Mouse (Mus musculus) adrenal gland, postnatal 10 days (tissue): ENCODE results near the gene Tuba3a. TPM values are rescaled to one million over a fixed set of nuclear protein-coding genes. Genes with fewer than 3 reads are reported as not detected.

Experiments
- DNase-seq: peaks from one replicate; pipeline ENCODE4 v3.0.0; 2021; ENCODE audit warnings: mixed read lengths
- total RNA-seq, 2 experiments: library from RNA; stranded (reverse); gene quantifications; 2 replicates each; pipeline ENCODE4 v1.2.3; 2021

Tuba3a gene
- total RNA-seq, 2 experiments from 2014 or later, result not detected

DNA sequence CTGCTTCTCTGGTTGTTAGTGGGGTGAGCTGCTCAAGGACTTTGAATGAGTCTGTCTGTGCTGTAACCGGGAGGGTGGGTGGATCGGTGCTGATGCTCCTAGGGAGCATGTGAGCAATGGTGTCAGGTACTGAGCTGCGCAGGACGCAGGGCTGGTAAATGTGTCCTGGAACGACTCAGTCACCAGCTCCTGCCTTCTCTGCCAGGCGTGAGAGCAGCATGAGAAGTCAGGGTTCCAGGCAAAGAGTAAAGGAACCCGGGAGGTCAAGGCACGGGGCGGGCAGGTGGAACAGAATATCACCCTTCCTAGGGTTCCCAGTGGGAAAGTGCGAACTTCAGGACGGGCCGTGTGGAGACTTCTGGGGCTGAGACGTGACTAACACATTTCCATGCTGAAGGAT lies 19.8 kb downstream of the Tuba3a start:
- DNase-seq, result no peak

- DNase-seq, result no peak
Measured at GRCm38 (mm10) chr6:125265239-125265638, 20.6 kb downstream of the Tuba3a start.

DNA sequence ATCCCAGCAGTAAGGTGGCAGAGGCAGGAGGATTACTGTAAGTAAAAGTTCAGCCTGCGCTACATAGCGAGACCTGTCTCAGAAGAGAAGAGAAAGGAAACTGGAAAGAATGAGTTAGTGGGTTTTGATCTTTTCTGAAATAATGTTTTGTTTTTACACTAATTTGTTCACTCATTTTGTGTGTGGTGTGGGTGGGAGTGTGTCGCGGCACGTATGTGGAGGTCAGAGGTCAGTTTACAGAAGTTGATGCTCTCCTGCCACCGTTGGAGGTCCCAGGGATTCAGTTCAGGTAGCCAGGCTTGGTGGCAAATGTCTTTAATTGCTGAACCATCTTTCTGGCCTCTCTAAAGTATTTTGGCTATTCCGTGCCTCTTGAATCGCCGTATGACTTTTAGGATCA lies 21.6 kb downstream of the Tuba3a start:
- no peak for DNase-seq

DNA sequence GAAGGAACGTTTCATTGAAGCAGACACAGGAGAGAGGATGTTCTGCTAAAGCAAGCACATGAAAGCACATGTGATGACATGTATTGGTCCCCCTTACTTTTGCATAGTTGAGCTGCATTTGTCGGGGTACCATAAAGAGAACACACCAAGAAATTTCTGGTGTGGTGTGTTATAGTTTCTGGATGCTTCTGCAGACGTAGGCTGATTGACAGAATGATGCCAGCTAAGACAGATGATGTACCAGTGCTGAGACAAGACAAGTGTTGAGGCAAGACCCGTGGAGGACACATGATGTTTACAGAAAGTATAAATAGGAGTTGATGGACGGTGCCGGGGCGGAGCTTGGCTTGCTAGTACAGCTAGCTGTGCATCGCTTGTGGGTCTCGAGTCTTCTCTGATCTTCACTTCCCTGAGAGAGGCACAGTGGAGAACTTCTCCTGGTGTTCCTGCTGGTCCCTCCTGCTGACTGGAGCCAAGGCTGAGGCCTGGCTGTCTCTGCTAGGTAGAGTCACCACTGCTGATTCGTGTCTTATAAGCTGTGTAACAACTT lies 25.8 kb downstream of the Tuba3a start:
- DNase-seq, result no peak

DNA sequence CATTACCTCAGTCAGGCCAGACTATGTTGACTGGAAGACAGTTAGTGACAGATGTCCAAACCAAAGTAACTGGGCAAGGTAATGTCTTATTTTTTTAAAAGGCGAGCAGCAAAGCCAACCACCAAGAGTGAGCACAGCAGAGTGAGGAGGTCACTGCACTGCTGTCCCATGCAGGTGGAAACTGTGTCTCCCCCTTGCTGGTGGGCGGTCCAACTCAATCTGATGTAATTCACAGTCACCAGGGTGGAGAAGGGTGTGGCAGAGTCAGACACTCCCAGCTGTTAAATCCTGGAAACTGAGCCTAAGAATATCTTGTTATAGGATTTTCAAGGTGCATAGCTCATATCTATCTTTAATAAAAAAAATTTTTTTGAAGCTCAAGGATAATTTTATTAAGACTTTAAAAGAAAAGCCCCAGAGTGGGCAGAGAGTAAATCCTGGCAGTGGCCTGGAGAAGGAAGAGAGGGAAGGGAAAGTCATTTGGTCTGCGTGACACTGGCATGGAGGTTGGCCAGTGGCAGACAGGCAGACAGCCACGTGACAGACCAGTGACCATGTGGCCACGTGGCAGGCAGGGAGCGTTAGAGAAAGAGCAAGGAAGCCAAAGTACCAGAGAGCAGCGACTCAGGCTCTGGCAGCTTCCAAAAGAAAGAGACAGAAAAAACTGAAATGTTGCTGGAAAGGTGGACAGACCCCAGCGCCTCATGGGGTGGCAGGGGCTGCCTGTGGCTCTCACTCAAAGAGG lies 29.4 kb downstream of the Tuba3a start:
- DNase-seq, result peak; percentile 67

- DNase-seq, result no peak
Measured at GRCm38 (mm10) chr6:125255516-125256044, 30.3 kb downstream of the Tuba3a start.

DNA sequence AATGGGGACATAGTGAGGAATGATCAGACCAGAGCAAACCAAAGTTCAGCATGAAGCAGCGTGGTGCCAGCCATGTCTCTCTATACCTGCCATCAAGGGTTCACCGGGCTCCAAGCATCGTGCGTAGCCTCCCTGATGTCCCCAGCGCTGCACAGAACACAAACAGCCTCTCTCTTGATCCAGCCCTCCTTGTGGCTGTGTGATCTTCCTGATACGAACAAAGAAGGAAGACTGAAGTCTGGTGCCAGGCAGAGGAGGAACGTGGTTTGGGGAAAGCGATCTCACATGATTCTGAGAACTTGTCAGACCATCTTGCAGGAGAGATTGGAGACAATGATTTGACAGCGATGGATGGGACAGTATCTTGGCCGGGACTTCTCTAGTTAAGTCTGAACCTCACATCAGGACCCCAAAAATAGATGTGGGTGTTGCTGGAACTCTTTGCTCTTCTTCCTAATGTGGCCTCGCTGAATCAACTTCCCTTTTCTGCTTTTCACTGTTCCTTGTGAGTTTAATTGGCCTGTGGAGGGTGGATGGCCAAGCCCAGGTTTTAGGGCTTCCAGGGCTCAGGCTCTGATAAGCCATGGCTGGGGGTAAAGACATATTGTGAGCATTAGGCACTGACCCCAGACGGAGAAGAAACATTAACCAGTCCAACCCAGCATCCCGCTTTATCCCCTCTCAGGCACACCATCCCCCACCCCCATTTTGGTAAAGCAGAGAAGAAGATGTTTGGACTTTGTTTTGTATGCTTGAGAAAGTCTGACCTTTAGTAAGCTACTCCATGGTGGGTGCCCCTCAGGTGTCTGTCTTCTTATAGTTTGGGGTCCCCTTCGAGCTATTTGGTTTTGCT lies 31.8 kb downstream of the Tuba3a start:
- DNase-seq, result no peak

- DNase-seq, result no peak
Measured at GRCm38 (mm10) chr6:125252711-125253110, 33.1 kb downstream of the Tuba3a start.

- no peak for DNase-seq
Measured at GRCm38 (mm10) chr6:125252285-125252684, 33.6 kb downstream of the Tuba3a start.

- DNase-seq, result no peak
Measured at GRCm38 (mm10) chr6:125244551-125244950, 41.3 kb downstream of the Tuba3a start.

DNA sequence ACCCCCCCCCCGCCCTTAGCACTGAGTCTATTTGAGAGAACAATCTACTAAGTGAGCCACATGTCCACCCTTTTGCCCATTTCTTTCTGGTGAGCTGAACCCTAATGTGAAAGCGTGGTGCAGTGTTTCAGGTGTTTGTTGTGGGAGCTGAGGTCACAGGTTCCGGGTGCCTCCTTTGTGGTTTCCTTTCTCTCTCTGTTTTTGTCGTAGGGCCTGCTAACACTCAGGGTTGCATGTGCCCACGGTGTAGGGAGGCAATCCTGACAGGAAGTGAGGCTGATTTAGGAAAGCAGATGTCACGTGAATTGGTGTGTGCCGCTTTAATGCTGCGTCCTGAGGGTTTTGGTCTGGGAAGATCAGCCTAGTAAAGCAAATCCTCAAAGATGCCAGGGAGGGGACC lies 44.3 kb downstream of the Tuba3a start:
- no peak for DNase-seq

- no peak for DNase-seq
Measured at GRCm38 (mm10) chr6:125240617-125241016, 45.2 kb downstream of the Tuba3a start.

DNA sequence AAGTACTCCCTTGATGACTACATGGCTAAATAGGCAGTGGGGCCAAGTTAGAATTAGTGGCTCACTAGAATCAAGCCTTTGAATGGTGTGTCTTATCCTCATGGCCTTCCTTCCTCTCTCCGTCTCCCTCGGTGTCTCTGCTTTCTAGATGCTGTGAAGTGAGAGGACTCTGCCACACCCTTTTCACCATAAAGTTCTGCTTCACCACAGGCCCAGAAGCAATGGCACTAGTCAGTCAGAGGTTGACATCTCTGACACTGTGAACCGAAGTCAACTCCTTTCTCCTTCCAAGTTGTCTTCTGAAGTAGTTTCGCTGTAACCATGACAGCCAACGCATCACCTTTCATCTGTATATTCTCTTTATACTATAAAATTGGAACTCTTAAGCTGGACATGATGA lies 46.3 kb downstream of the Tuba3a start:
- DNase-seq, result no peak

DNA sequence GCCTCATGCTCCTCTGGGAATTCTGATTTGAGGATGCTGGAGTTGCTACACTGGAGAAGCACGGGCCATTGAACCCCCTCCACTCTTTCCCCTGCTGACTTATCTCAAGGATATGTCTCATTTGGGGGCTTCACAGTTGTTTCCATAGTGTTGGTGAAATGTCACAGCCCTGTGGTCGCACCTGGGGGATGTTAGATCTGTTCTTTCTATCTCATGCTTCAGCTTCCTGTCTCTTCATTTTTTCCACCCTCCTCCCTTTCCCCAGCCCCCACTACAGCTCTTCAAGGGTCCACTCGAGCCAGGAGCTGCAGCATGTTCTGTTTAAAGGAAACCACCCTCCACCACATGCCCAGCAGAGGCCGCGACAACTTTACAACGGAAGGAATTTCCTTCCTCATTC lies 47.4 kb downstream of the Tuba3a start:
- no peak for DNase-seq

GRCm38 (mm10) chr6:125237421-125237820 lies 48.4 kb downstream of the Tuba3a start:
- no peak for DNase-seq

DNA sequence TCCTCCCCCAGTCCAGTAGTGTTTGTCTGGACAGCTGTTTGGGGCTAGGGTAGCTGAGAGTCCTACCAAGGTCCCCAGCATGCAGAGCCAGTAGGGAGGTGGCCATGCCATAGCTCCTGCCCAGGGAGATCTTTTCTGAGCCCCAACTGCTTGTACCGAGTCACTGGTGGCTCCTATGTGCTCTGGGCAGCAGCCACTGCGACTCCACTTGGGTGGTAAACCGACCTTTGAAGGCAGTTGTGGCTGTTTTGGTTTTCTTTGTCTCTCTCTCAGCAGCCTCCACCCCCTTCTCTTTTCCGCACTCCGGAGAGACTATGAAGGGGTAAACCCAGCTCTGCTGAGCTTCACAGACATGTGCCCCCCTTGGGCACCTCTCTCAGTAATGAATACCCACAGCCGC lies 49.1 kb downstream of the Tuba3a start, which contains the start of gene Cd27:
Gene Cd27, minus strand, starts transcription at position 229 of the 400 bp plus-strand sequence.
- DNase-seq, result no peak

DNA sequence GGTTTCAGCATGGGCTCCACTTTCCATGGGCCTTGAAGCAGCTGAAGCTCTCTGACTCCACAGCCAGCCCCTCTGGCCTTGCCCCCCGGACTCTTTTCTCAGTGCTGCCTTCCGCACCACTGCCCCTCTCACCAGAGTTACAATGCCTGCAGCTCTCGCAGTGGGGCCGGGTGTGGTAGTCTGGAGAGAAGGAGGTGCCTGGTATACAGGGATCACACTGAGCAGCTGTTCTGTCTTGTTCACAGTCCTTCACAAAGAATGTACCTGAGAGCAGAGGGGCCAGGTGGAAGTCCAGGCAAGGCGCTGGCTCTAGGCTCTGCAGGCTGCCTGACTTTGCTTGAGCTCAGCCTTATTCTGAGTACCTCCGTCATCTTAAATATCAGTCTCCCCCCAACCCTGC lies 49.5 kb downstream of the Tuba3a start:
- no peak for DNase-seq

DNA sequence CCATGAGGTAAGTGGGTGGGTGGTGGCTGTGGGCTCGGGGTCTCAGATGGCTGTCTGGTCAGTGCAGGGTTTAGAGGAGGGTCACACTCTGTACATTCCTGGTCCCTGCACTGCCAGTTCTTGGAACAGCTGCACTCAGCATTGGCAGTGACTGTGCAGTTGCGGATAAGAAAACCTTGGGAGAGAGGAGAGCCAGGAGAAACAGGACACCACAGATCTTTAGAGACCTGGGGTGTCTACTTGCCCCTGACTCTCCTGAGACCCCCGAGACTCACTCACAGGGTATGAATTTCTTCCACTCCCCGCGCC lies 51.4 kb downstream of the Tuba3a start:
- no peak for DNase-seq

DNA sequence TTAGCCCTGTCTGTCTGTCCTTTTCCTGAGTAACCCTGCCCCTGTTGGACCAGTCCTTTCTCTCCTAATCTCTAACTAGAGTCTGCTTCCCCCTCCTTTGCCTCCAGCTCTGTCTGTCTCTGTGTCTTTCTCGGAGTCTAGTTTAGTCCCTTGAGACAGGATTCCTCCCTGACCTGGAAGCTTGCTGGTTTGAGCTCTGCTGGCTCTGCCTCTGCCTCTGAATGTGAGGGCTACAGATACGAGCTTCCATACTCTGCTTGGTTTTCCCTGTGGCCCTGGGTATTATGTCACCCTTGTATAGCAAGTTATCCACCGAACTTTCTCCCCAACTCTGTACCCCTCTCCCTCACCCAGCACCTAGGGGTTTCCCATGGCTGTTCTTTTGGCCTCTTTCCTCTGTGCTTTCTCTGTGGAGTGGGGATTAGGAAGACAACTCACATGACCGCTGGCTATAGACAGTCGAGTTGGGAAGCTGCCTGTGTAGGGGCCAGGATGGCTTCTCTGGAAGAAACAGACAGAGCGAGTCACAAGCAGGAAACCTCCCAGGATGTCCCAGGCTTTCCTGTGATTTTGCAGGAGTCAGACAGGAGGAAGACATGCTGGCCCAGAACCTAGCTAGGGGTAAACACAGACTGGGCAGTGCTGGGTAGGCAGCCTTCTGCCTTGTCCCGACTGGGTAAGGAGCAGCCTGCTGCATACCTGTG lies 51.9 kb downstream of the Tuba3a start:
- DNase-seq, result no peak

GRCm38 (mm10) chr6:125232516-125232915 lies 53.3 kb downstream of the Tuba3a start:
- no peak for DNase-seq

GRCm38 (mm10) chr6:125232045-125232437 lies 53.8 kb downstream of the Tuba3a start:
- no peak for DNase-seq
